27 mouse cellular contexts compared by ENCODE assay signal in genomic region chr7:131603186-131603585, GRCm38 (mm10). TPM values are rescaled to one million over a fixed set of nuclear protein-coding genes. Genes with fewer than 3 reads are reported as not detected.
A peak's percentile ranks its signal among the peaks of the same experiment; 100 is the strongest.
DNase-seq lines count a peak whose midpoint lies in the region; ATAC-seq and TF ChIP-seq lines count a peak whose summit lies in the region.
"Had no signal": no experiment of that assay in that cellular context is flagged by ENCODE, and none has a peak within 500 bp of the region (broad histone marks: within the 10 kb centered on the region; RNA-seq: fewer than 3 reads in every experiment).

No protein-coding gene starts in this region.

- H3K27me3 ChIP-seq in heart, embryonic 12.5 days (replicated peaks): peaks cover 23% of the 10 kb centered on the region; the same call in 1 of the 2 replicates
- H3K27me3 ChIP-seq in neural tube, embryonic 12.5 days (replicated peaks): peaks cover 19% of the 10 kb centered on the region
- H3K27me3 ChIP-seq in neural tube, embryonic 15.5 days (replicated peaks): peaks cover 21% of the 10 kb centered on the region; the same call in 1 of the 2 replicates
- 0 out of 2 replicates have a peak, but pooled peaks cover 3% of the 10 kb centered on the region for H3K27me3 ChIP-seq in embryonic facial prominence, embryonic 12.5 days
- H3K27me3 ChIP-seq in limb, embryonic 14.5 days (ENCODE audit: control insufficient read depth, insufficient read depth, low read length): no peaks in the 10 kb centered on the region

- no peaks in the 10 kb centered on the region for H3K36me3 ChIP-seq in heart, embryonic 12.5 days
- no peaks in the 10 kb centered on the region for H3K36me3 ChIP-seq in neural tube, embryonic 12.5 days
- no peaks in the 10 kb centered on the region for H3K36me3 ChIP-seq in neural tube, embryonic 15.5 days
- H3K36me3 ChIP-seq in embryonic facial prominence, embryonic 12.5 days: no peaks in the 10 kb centered on the region
- H3K36me3 ChIP-seq in limb, embryonic 14.5 days (ENCODE audit: control insufficient read depth, insufficient read depth, low read length): no peaks in the 10 kb centered on the region
- H3K36me3 ChIP-seq: forebrain, embryonic 10.5 days; heart, embryonic 13.5 days had no signal

- H3K9ac ChIP-seq in heart, embryonic 12.5 days: no peak overlapping the region
- no peak overlapping the region for H3K9ac ChIP-seq in neural tube, embryonic 12.5 days
- H3K9ac ChIP-seq in neural tube, embryonic 15.5 days (replicated peaks): no peak overlapping the region
- H3K9ac ChIP-seq in embryonic facial prominence, embryonic 12.5 days: no peak overlapping the region
- no peak overlapping the region for H3K9ac ChIP-seq in limb, embryonic 14.5 days (ENCODE audit: low read depth, low read length, severe bottlenecking)
- H3K9ac ChIP-seq: heart, embryonic 13.5 days had no signal

- no peak overlapping the region for H3K27ac ChIP-seq in heart, embryonic 12.5 days (ENCODE audit: poor library complexity, severe bottlenecking)
- H3K27ac ChIP-seq in neural tube, embryonic 12.5 days: no peak overlapping the region
- no peak overlapping the region for H3K27ac ChIP-seq in neural tube, embryonic 15.5 days (replicated peaks)
- no peak overlapping the region for H3K27ac ChIP-seq in embryonic facial prominence, embryonic 12.5 days
- no peak overlapping the region for H3K27ac ChIP-seq in limb, embryonic 14.5 days (replicated peaks; ENCODE audit: low read depth, low read length)
- H3K27ac ChIP-seq: forebrain, embryonic 10.5 days; heart, embryonic 13.5 days had no signal

- TF ChIP-seq POLR2A in limb, embryonic 14.5 days (IDR thresholded peaks at IDR 0.05; ENCODE audit: borderline replicate concordance, extremely low read depth, insufficient read depth, insufficient read length): no peak

- H3K9me3 ChIP-seq in heart, embryonic 12.5 days (replicated peaks): no peaks in the 10 kb centered on the region
- H3K9me3 ChIP-seq in neural tube, embryonic 12.5 days: no peaks in the 10 kb centered on the region
- no peaks in the 10 kb centered on the region for H3K9me3 ChIP-seq in neural tube, embryonic 15.5 days (replicated peaks)
- no peaks in the 10 kb centered on the region for H3K9me3 ChIP-seq in embryonic facial prominence, embryonic 12.5 days
- H3K9me3 ChIP-seq in limb, embryonic 14.5 days (ENCODE audit: control insufficient read depth, low read length): no peaks in the 10 kb centered on the region
- H3K9me3 ChIP-seq: forebrain, embryonic 10.5 days; heart, embryonic 13.5 days had no signal

- no peak for ATAC-seq in heart, embryonic 12.5 days (ENCODE audit: insufficient number of reproducible peaks, low FRiP score)
- no peak for ATAC-seq in neural tube, embryonic 12.5 days (ENCODE audit: low FRiP score, low read depth)
- no peak for ATAC-seq in neural tube, embryonic 15.5 days (ENCODE audit: low FRiP score)
- ATAC-seq in embryonic facial prominence, embryonic 12.5 days (ENCODE audit: insufficient number of reproducible peaks, insufficient read depth, low FRiP score, low TSS enrichment): no peak
- ATAC-seq in limb, embryonic 14.5 days (ENCODE audit: low FRiP score, low read depth): no peak

- H3K4me1 ChIP-seq in heart, embryonic 12.5 days (replicated peaks): peaks cover 2% of the 10 kb centered on the region; the same call in 1 of the 2 replicates
- peaks cover 19% of the 10 kb centered on the region for H3K4me1 ChIP-seq in neural tube, embryonic 12.5 days
- H3K4me1 ChIP-seq in neural tube, embryonic 15.5 days: peaks cover 13% of the 10 kb centered on the region
- H3K4me1 ChIP-seq in embryonic facial prominence, embryonic 12.5 days: peaks cover 14% of the 10 kb centered on the region; the same call in 1 of the 2 replicates
- H3K4me1 ChIP-seq in limb, embryonic 14.5 days (ENCODE audit: control insufficient read depth, insufficient read depth, low read length): no peaks in the 10 kb centered on the region

- DNase-seq in heart, postnatal 36 days: no peak
- no peak for DNase-seq in limb, embryonic 14.5 days (ENCODE audit: low spot score)
- DNase-seq in left cerebral cortex, postnatal 25 days (ENCODE audit: low spot score in 2 of 2): no peak
- DNase-seq: adrenal gland, postnatal 14 days; cerebellum, postnatal 14 days; gastrocnemius, postnatal 36 days; kidney, adult 18-20 months; kidney, postnatal 10 days; lung, adult 18-20 months; lung, postnatal 14 days; right cerebral cortex, postnatal 14 days; spleen, adult 18-20 months; thymus, adult 18-20 months; thymus, postnatal 4 days had no signal

- H3K4me2 ChIP-seq in heart, embryonic 12.5 days: peak overlapping the region; percentile 27; the same call in 1 of the 2 replicates
- H3K4me2 ChIP-seq in neural tube, embryonic 12.5 days (replicated peaks): peak overlapping the region; percentile 20; the same call in 1 of the 2 replicates
- no peak overlapping the region for H3K4me2 ChIP-seq in neural tube, embryonic 15.5 days
- peak overlapping the region; percentile 32; the same call in 1 of the 2 replicates for H3K4me2 ChIP-seq in embryonic facial prominence, embryonic 12.5 days (replicated peaks)
- 0 out of 2 replicates have a peak overlapping the region, but pooled peaks have one; percentile 2 for H3K4me2 ChIP-seq in limb, embryonic 14.5 days (replicated peaks; ENCODE audit: low read depth, low read length, severe bottlenecking)
- H3K4me2 ChIP-seq: heart, embryonic 13.5 days; liver, embryonic 11.5 days had no signal

- no peak overlapping the region for H3K4me3 ChIP-seq in heart, embryonic 12.5 days
- H3K4me3 ChIP-seq in neural tube, embryonic 12.5 days: no peak overlapping the region
- no peak overlapping the region for H3K4me3 ChIP-seq in neural tube, embryonic 15.5 days (replicated peaks)
- H3K4me3 ChIP-seq in embryonic facial prominence, embryonic 12.5 days: no peak overlapping the region
- H3K4me3 ChIP-seq in limb, embryonic 14.5 days (replicated peaks; ENCODE audit: low read length): no peak overlapping the region
- H3K4me3 ChIP-seq: forebrain, embryonic 10.5 days; heart, embryonic 13.5 days had no signal

- intact Hi-C loops in heart, postnatal 36 days (cut with DNase I): no loop called here
- intact Hi-C loops in left cerebral cortex, postnatal 25 days (cut with DNase I): no loop called here

- 5% methylated on average over 10 of the region's 11 CpGs for WGBS in heart, embryonic 12.5 days
- 5% methylated on average over 10 of the region's 11 CpGs for WGBS in neural tube, embryonic 12.5 days
- WGBS in neural tube, embryonic 15.5 days: 9% methylated on average over 9 of the region's 11 CpGs
- 7% methylated on average over 10 of the region's 11 CpGs for WGBS in embryonic facial prominence, embryonic 12.5 days
- WGBS in limb, embryonic 14.5 days: 8% methylated on average over 4 of the region's 11 CpGs

RNA-seq across cellular contexts. Expression of gene Bub3, which starts 43.2 kb away (rescaled TPM):
- polyA plus RNA-seq in heart, embryonic 12.5 days (2016; fragmentation: Nextera tagmentation; extraction: Ambion mirVana): 129 and 133 TPM in 2 replicates
- 10 to 100 TPM; 26.6 to 34.1 TPM for total RNA-seq in heart, postnatal 36 days (2021)
- 212 and 219 TPM in 2 replicates for polyA plus RNA-seq in neural tube, embryonic 12.5 days (2016; fragmentation: Nextera tagmentation; extraction: Ambion mirVana)
- polyA plus RNA-seq in neural tube, embryonic 15.5 days (2015; fragmentation: Nextera tagmentation; extraction: Ambion mirVana): 141 and 157 TPM in 2 replicates
- polyA plus RNA-seq in embryonic facial prominence, embryonic 12.5 days (2016; fragmentation: Nextera tagmentation; extraction: Ambion mirVana): 239 and 243 TPM in 2 replicates
- 169 and 185 TPM in 2 replicates for polyA plus RNA-seq in limb, embryonic 14.5 days (2012; rRNA removed)
- 188 and 189 TPM in 2 replicates for polyA plus RNA-seq in limb, embryonic 14.5 days (2014; fragmentation: Nextera tagmentation; extraction: Ambion mirVana)
- 10 to 100 TPM; 61.5 to 62.7 TPM for total RNA-seq in left cerebral cortex, postnatal 25 days (2021)

RNA-seq across cellular contexts. Expression of gene Hmx2, which starts 54.6 kb away (rescaled TPM):
- polyA plus RNA-seq in heart, embryonic 12.5 days (2016; fragmentation: Nextera tagmentation; extraction: Ambion mirVana): not detected in 2 replicates
- not detected for total RNA-seq in heart, postnatal 36 days (2021)
- 2.6 and 2.7 TPM in 2 replicates for polyA plus RNA-seq in neural tube, embryonic 12.5 days (2016; fragmentation: Nextera tagmentation; extraction: Ambion mirVana)
- polyA plus RNA-seq in neural tube, embryonic 15.5 days (2015; fragmentation: Nextera tagmentation; extraction: Ambion mirVana): 0.82 and 1.3 TPM in 2 replicates
- 0.38 and 0.41 TPM in 2 replicates for polyA plus RNA-seq in embryonic facial prominence, embryonic 12.5 days (2016; fragmentation: Nextera tagmentation; extraction: Ambion mirVana)
- 0.09 TPM in 1 of 2 replicates, not detected in the other for polyA plus RNA-seq in limb, embryonic 14.5 days (2012; rRNA removed)
- not detected in 2 replicates for polyA plus RNA-seq in limb, embryonic 14.5 days (2014; fragmentation: Nextera tagmentation; extraction: Ambion mirVana)
- total RNA-seq in left cerebral cortex, postnatal 25 days (2021): not detected
- total RNA-seq: adrenal gland, postnatal 14 days; gastrocnemius, postnatal 36 days; heart, postnatal 25 days; layer of hippocampus, adult 18-20 months; layer of hippocampus, postnatal 25 days; left cerebral cortex, postnatal 10 days; megakaryocyte-erythroid progenitor cell, adult 5-6 weeks; neutrophil, adult 5-6 weeks had no signal
- polyA plus RNA-seq: forebrain, embryonic 10.5 days; heart, embryonic 13.5 days; liver, embryonic 11.5 days had no signal
